ENCODE assay signal across 18 mouse cellular contexts in genomic region chr2:178989784-178990183, GRCm38 (mm10).
DNase-seq lines count a peak whose midpoint lies in the region; ATAC-seq and TF ChIP-seq lines count a peak whose summit lies in the region.
"Had no signal": no experiment of that assay in that cellular context is flagged by ENCODE, and none has a peak within 500 bp of the region (broad histone marks: within the 10 kb centered on the region; RNA-seq: fewer than 3 reads in every experiment).

No protein-coding gene starts in this region.

- H3K4me1 ChIP-seq in kidney, embryonic 16.5 days (ENCODE audit: insufficient read depth, low read length): peaks cover 3% of the 10 kb centered on the region; the same call in 1 of the 2 replicates
- no peaks in the 10 kb centered on the region for H3K4me1 ChIP-seq in lung, postnatal 0 days (ENCODE audit: insufficient read depth, low read depth, low read length)
- H3K4me1 ChIP-seq: heart, embryonic 15.5 days had no signal

- no peaks in the 10 kb centered on the region for H3K27me3 ChIP-seq in kidney, embryonic 16.5 days (ENCODE audit: insufficient read depth, low read length)
- H3K27me3 ChIP-seq in lung, postnatal 0 days (replicated peaks; ENCODE audit: insufficient read depth, low read length): no peaks in the 10 kb centered on the region
- H3K27me3 ChIP-seq: heart, embryonic 15.5 days; hindbrain, embryonic 15.5 days; limb, embryonic 15.5 days; midbrain, embryonic 13.5 days had no signal

- TF ChIP-seq CTCF in lung, postnatal 0 days (IDR thresholded peaks at IDR 0.05): peak; percentile 39

- no peak for TF ChIP-seq EP300 in lung, postnatal 0 days (IDR thresholded peaks at IDR 0.05)

- H3K4me3 ChIP-seq in kidney, embryonic 16.5 days (ENCODE audit: low read length): no peak overlapping the region
- no peak overlapping the region for H3K4me3 ChIP-seq in lung, postnatal 0 days (ENCODE audit: low read depth, low read length)
- H3K4me3 ChIP-seq: heart, embryonic 15.5 days; hindbrain, embryonic 15.5 days; limb, embryonic 15.5 days; midbrain, embryonic 13.5 days had no signal

- ATAC-seq in kidney, embryonic 16.5 days (ENCODE audit: low FRiP score, low TSS enrichment): no peak
- no peak for ATAC-seq in lung, postnatal 0 days
- ATAC-seq: midbrain, embryonic 13.5 days had no signal

- no peaks in the 10 kb centered on the region for H3K36me3 ChIP-seq in kidney, embryonic 16.5 days (ENCODE audit: insufficient read depth, low read length)
- H3K36me3 ChIP-seq in lung, postnatal 0 days (ENCODE audit: insufficient read depth, low read length): no peaks in the 10 kb centered on the region
- H3K36me3 ChIP-seq: G1E; heart, embryonic 15.5 days; hindbrain, embryonic 15.5 days; limb, embryonic 15.5 days; midbrain, embryonic 13.5 days had no signal

- no peak overlapping the region for H3K27ac ChIP-seq in kidney, embryonic 16.5 days (ENCODE audit: low read length)
- H3K27ac ChIP-seq in lung, postnatal 0 days (ENCODE audit: low read length): no peak overlapping the region
- H3K27ac ChIP-seq: heart, embryonic 15.5 days; hindbrain, embryonic 15.5 days; limb, embryonic 15.5 days; midbrain, embryonic 13.5 days had no signal

- H3K4me2 ChIP-seq in kidney, embryonic 16.5 days (replicated peaks; ENCODE audit: low read depth, low read length): no peak overlapping the region
- no peak overlapping the region for H3K4me2 ChIP-seq in lung, postnatal 0 days (replicated peaks; ENCODE audit: low read depth, low read length)
- H3K4me2 ChIP-seq: heart, embryonic 15.5 days; hindbrain, embryonic 15.5 days; limb, embryonic 15.5 days; midbrain, embryonic 13.5 days had no signal

- H3K9ac ChIP-seq in kidney, embryonic 16.5 days (replicated peaks; ENCODE audit: low read length): no peak overlapping the region
- no peak overlapping the region for H3K9ac ChIP-seq in lung, postnatal 0 days (replicated peaks; ENCODE audit: low read depth)
- H3K9ac ChIP-seq: heart, embryonic 15.5 days; hindbrain, embryonic 15.5 days; limb, embryonic 15.5 days; midbrain, embryonic 13.5 days had no signal

- DNase-seq in heart, adult 11 months: peak; percentile 33
- no peak for DNase-seq in heart, postnatal 25 days (ENCODE audit: low spot score)
- peak; percentile 18 to 19 for DNase-seq in kidney, postnatal 4 days
- DNase-seq in lung, postnatal 0 days (ENCODE audit: low spot score): no peak
- no peak for DNase-seq in lung, postnatal 10 days
- DNase-seq in forelimb bud, embryonic 11.5 days (ENCODE audit: low read depth, low spot score): peak; percentile 48
- no peak for DNase-seq in gastrocnemius, postnatal 25 days
- DNase-seq: adrenal gland, adult 8-10 months; cerebellum, adult 9-10 months; kidney, adult 8-10 months; lung, adult 2 months; thymus, postnatal 4 days had no signal

- 79% methylated on average over 1 of the region's 1 CpGs for WGBS in kidney, embryonic 16.5 days
- 81% methylated on average over 1 of the region's 1 CpGs for WGBS in lung, postnatal 0 days

- H3K9me3 ChIP-seq in kidney, embryonic 16.5 days (ENCODE audit: low read length): no peaks in the 10 kb centered on the region; the same call in 1 of the 2 replicates
- H3K9me3 ChIP-seq in lung, postnatal 0 days (ENCODE audit: low read length): no peaks in the 10 kb centered on the region
- H3K9me3 ChIP-seq: heart, embryonic 15.5 days; hindbrain, embryonic 15.5 days; limb, embryonic 15.5 days; midbrain, embryonic 13.5 days had no signal

- intact Hi-C loops in heart, postnatal 25 days (cut with DNase I): no loop called here

Comparison
In these comparisons a context has a peak if more than half of its experiments do, and no peak if none do; other contexts are left out.
1. DNase-seq: peak in heart, adult 11 months (single experiment), kidney, postnatal 4 days (2 of 2) and forelimb bud, embryonic 11.5 days (single experiment); none in heart, postnatal 25 days (single experiment), lung, postnatal 0 days (single experiment), lung, postnatal 10 days (single experiment) and gastrocnemius, postnatal 25 days (single experiment).